Mouse (Mus musculus) heart, postnatal 0 days (tissue): ENCODE measurements around the gene Gm14085.
"Not testable (repeated sequence)": the region's sequence is repeated elsewhere in the genome, so short reads cannot be mapped to it uniquely, and the experiment has no call there.

ENCODE experiments used
- CTCF ChIP-seq: IDR thresholded peaks from 2 replicates; pipeline ENCODE4 v1.5.1; 2016; ENCODE audit warnings: antibody characterized with exemption, control low read depth, low read depth
- EP300 ChIP-seq: IDR thresholded peaks from 2 replicates; pipeline ENCODE4 v1.6.1; 2016; ENCODE audit warnings: antibody characterized with exemption, low read depth

DNA sequence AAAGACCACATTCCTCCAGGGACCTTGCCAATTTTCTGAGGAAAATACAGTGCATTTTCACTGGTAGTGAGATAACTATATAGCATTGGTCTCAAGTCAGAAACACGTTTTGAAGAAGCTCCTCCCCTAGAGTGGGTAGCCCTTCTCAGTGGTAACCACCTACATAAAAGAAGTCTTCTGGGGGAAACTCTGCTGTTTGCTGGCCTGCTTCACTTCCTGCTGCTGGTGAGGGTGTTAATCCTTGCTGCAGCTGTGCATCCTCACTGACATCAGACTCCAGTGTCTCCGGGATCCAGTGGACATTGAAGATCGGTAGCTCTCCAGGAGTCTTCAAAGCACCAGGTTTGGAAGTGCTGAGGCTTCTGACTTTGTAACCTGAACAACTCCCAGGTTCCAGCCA, 913 bp downstream of the Gm14085 start:
- not testable (repeated sequence) for TF ChIP-seq CTCF, EP300
